Mouse (Mus musculus) MEL (cell line): ENCODE results near the gene Ell.

Experiments used
- CTCF ChIP-seq, 3 experiments: IDR thresholded peaks in 2 of 3; conservative IDR thresholded peaks in 1 of 3; 2 replicates each; pipeline ENCODE4 v1.5.1; 2011 to 2012; ENCODE audit warnings: low read length in 3 of 3, low read depth in 2 of 3, mild to moderate bottlenecking in 2 of 3, improper control_type of control experiment in 1 of 3, inconsistent platforms in 1 of 3, mixed read lengths in 1 of 3, moderate library complexity in 1 of 3; ENCODE audit not compliant: control insufficient read depth in 1 of 3, insufficient read depth in 1 of 3, poor library complexity in 1 of 3, severe bottlenecking in 1 of 3
- ELF1 ChIP-seq: IDR thresholded peaks from 2 replicates; pipeline ENCODE4 v1.6.1; 2014; ENCODE audit warnings: low read depth, mild to moderate bottlenecking, inconsistent platforms, low read length, improper control_type of control experiment, moderate library complexity
- MAFK ChIP-seq: IDR thresholded peaks from 2 replicates; pipeline ENCODE4 v1.6.1; 2011; ENCODE audit warnings: low read depth, mild to moderate bottlenecking, low read length, improper control_type of control experiment, borderline replicate concordance
- NELFE ChIP-seq: IDR thresholded peaks from 2 replicates; pipeline ENCODE4 v1.6.1; 2011; ENCODE audit warnings: low read depth, low read length, improper control_type of control experiment
- POLR2A ChIP-seq, 2 experiments: IDR thresholded peaks; 2 replicates each; pipeline ENCODE4 v1.6.1; 2011 to 2012; ENCODE audit warnings: low read length in 2 of 2, mild to moderate bottlenecking in 2 of 2, control low read depth in 1 of 2, improper control_type of control experiment in 1 of 2, low read depth in 1 of 2, moderate library complexity in 1 of 2; ENCODE audit not compliant: control insufficient read depth in 1 of 2, insufficient read depth in 1 of 2, poor library complexity in 1 of 2
- POLR2AphosphoS2 ChIP-seq: IDR thresholded peaks from 2 replicates; pipeline ENCODE4 v1.6.1; 2011; ENCODE audit warnings: low read length, improper control_type of control experiment
- UBTF ChIP-seq: IDR thresholded peaks from 2 replicates; pipeline ENCODE4 v1.6.1; 2012; ENCODE audit warnings: low read depth, mild to moderate bottlenecking, inconsistent platforms, low read length, improper control_type of control experiment, moderate library complexity, borderline replicate concordance; ENCODE audit not compliant: insufficient read depth
- USF1 ChIP-seq: IDR thresholded peaks from 2 replicates; pipeline ENCODE4 v1.6.1; 2014; ENCODE audit warnings: low read depth, mild to moderate bottlenecking, inconsistent platforms, low read length, improper control_type of control experiment, moderate library complexity
- USF2 ChIP-seq, 2 experiments: IDR thresholded peaks; 2 replicates each; pipeline ENCODE4 v1.6.1; 2011 to 2012; ENCODE audit warnings: improper control_type of control experiment in 2 of 2, low read length in 2 of 2, borderline replicate concordance in 1 of 2, inconsistent platforms in 1 of 2, low read depth in 1 of 2, mild to moderate bottlenecking in 1 of 2; ENCODE audit not compliant: insufficient read depth in 1 of 2
- ZMIZ1 ChIP-seq: IDR thresholded peaks from 2 replicates; pipeline ENCODE4 v1.6.1; 2012; ENCODE audit warnings: low read depth, mild to moderate bottlenecking, inconsistent platforms, low read length, improper control_type of control experiment, moderate library complexity
- ZNF384 ChIP-seq: IDR thresholded peaks from 2 replicates; pipeline ENCODE4 v1.6.1; 2012; ENCODE audit warnings: low read depth, mild to moderate bottlenecking, inconsistent platforms, low read length, improper control_type of control experiment

- TF ChIP-seq NELFE (no peak), USF2 (IDR thresholded peaks at IDR 0.05; ENCODE audit: borderline replicate concordance in 1 of 2, insufficient read depth in 1 of 2, low read depth in 1 of 2, low read length in 2 of 2) (no peak), USF1 (no peak), POLR2A (IDR thresholded peaks at IDR 0.05; ENCODE audit: control insufficient read depth in 1 of 2, insufficient read depth in 1 of 2, low read depth in 1 of 2, low read length in 2 of 2, poor library complexity in 1 of 2) (no peak), CTCF (IDR thresholded peaks at IDR 0.05 in 2 of 3, conservative IDR thresholded peaks at IDR 0.05 in 1 of 3; ENCODE audit: control insufficient read depth in 1 of 3, insufficient read depth in 1 of 3, low read depth in 2 of 3, low read length in 3 of 3, poor library complexity in 1 of 3, severe bottlenecking in 1 of 3) (no peak), MAFK (no peak), POLR2AphosphoS2 (no peak), UBTF (no peak), ZMIZ1 (no peak), ZNF384 (no peak), ELF1 (no peak)
Measured at GRCm38 (mm10) chr8:70634066-70634465, 94.8 kb downstream of the Ell start.
